Mouse (Mus musculus) cerebellum, adult 2 months (tissue): ENCODE data around the gene Mrpl23. TPM values are rescaled to one million over a fixed set of nuclear protein-coding genes. Genes with fewer than 3 reads are reported as not detected.

Experiments used
- DNase-seq, 2 experiments: peaks; one replicate each; pipeline ENCODE4 v3.0.0; 2021
- H3K27ac ChIP-seq: fragments of 200-500 bp; 2 replicates; pipeline ENCODE4 v1.5.1; 2012; ENCODE audit warnings: low read length, control low read depth, inconsistent platforms; ENCODE audit not compliant: insufficient read depth
- H3K27me3 ChIP-seq: fragments of 200-500 bp; 2 replicates; pipeline ENCODE4 v1.6.1; 2012; ENCODE audit warnings: inconsistent platforms, mild to moderate bottlenecking, low read length, moderate library complexity; ENCODE audit not compliant: control insufficient read depth, insufficient read depth
- H3K4me1 ChIP-seq: fragments of 200-500 bp; 2 replicates; pipeline ENCODE4 v1.6.1; 2011; ENCODE audit warnings: low read length; ENCODE audit not compliant: control insufficient read depth, insufficient read depth
- H3K4me3 ChIP-seq: fragments of 200-500 bp; replicated peaks from 2 replicates; pipeline ENCODE3; 2011; ENCODE audit warnings: mild to moderate bottlenecking, low read depth, low read length, control low read depth; ENCODE audit not compliant: insufficient read depth
- CTCF ChIP-seq: fragments of 200-500 bp; IDR thresholded peaks from 2 replicates; pipeline ENCODE4 v1.5.1; 2011; ENCODE audit warnings: low read depth, mild to moderate bottlenecking, control low read depth, low read length, moderate library complexity, borderline replicate concordance; ENCODE audit not compliant: insufficient read depth
- POLR2A ChIP-seq: fragments of 200-500 bp; IDR thresholded peaks from 2 replicates; pipeline ENCODE4 v1.6.1; 2011; ENCODE audit warnings: low read length, control low read depth, borderline replicate concordance; ENCODE audit not compliant: insufficient read depth
- WGBS: fragments of 180-500 bp; shearing (Covaris S2); methylation state at CpG from one replicate; pipeline ENCODE4 v1.1.7; 2018; 5-methylcytosine and 5-hydroxymethylcytosine counted together
- polyA plus RNA-seq: library from polyadenylated mRNA; depleted of rRNA; stranded (reverse); fragments of >200 nt; gene quantifications from 2 replicates; pipeline ENCODE4 v1.2.3, GENCODE M21; 2012

Gene Mrpl23
- polyA plus RNA-seq, 1 experiment: 87.2 TPM

DNA sequence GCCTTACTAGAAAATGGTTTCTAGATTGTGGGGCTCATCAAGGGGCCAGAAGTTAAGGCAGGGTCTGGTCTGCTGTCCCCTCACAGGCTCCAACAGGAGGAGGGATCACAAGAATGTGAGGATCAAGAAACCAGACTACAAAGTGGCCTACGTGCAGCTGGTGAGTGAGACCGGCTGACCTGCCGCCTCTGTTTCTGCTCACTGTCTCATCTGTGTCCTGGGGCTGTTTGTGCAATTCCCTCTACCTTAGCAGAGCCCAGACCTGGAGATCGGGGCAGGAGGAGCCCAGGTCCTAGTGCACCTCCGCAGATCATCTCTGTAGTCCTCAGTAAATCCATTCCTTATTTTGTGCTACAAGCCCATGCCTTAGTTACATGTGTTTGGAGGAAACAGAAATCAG lies 4.7 kb downstream of the Mrpl23 start:
- TF ChIP-seq CTCF (no peak), POLR2A (no peak)
- no peaks in the 10 kb centered on the region for H3K27me3 ChIP-seq
- WGBS: 86% methylated on average over 5 of the region's 5 CpGs
- no peak overlapping the region for H3K27ac ChIP-seq
- peaks cover 10% of the 10 kb centered on the region for H3K4me1 ChIP-seq
- DNase-seq: peak in 1 of 2 experiments; percentile 19
- no peak overlapping the region for H3K4me3 ChIP-seq

DNA sequence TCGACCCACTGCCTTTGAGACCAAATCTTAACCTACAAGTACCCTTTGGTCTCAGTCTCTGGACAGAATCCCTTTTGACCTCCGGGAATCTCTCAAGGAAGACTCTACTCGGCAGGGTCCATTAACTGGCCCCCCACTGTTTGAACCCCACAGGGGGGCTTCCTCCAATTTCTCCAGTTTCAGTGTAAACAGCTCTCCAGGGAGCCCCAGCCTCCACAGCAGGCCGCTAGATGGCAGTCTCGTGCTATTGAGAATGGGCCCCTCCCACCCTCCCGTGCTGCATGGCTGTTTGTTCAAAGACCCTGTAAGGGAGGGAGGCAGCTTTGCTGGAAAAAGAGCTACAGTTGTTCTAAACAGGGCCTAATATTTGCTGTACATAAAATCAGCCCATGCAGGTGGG lies 5.4 kb downstream of the Mrpl23 start:
- no peak overlapping the region for H3K27ac ChIP-seq
- no peak overlapping the region for H3K4me3 ChIP-seq
- TF ChIP-seq POLR2A (no peak), CTCF (peak; percentile 63; the same call in 1 of the 2 replicates)
- 14% methylated on average over 6 of the region's 6 CpGs for WGBS
- peak; percentile 54 to 76 for DNase-seq
- no peaks in the 10 kb centered on the region for H3K27me3 ChIP-seq
- H3K4me1 ChIP-seq: peaks cover 7% of the 10 kb centered on the region

DNA sequence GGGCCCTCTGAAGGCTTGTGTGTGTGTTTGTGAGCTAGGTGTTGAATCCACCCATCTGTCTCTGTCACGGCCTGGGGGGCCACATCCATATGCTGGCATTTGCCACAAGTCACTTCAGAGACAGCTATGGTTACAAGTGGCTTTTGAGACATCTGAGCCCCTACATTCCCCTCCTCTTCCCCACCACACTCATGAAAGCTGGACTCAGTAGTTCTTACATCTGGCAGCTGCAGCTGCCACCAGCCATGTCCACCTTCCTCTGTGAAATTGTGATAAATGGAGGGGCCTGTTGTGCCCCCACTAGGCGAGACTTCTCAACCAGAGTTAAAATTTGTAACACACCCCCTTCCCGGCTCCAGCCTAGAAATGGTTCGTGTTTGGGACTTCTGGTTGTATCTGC lies 5.8 kb downstream of the Mrpl23 start:
- Histone ChIP-seq H3K27me3 (no peaks in the 10 kb centered on the region), H3K4me3 (no peak overlapping the region), H3K27ac (no peak overlapping the region), H3K4me1 (peaks cover 7% of the 10 kb centered on the region)
- DNase-seq: no peak
- 65% methylated on average over 4 of the region's 4 CpGs for WGBS
- TF ChIP-seq CTCF (no peak), POLR2A (no peak)

DNA sequence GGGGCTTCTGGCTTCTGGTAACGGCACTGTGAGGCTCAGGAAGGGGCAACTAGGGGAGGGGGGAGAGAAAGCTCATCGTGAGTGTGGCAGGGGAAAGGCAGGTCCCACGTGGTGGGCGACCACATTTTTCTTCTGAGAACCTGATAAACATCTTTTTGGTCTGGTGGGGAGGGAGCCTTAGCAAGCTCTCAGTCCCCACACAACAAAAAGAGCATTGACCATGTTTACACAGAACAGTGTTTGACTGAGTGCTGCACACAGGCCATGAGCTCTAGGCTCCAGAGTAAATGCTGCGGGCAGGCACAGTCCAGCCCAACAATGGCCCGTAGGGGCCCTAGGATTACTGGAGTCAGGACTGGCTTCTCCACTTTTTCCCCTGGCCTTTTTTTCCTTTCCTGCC lies 6.3 kb downstream of the Mrpl23 start:
- no peak overlapping the region for H3K27ac ChIP-seq
- TF ChIP-seq POLR2A: no peak
- no peak for TF ChIP-seq CTCF
- DNase-seq: no peak
- H3K27me3 ChIP-seq: no peaks in the 10 kb centered on the region
- H3K4me1 ChIP-seq: peaks cover 7% of the 10 kb centered on the region
- 66% methylated on average over 6 of the region's 6 CpGs for WGBS
- no peak overlapping the region for H3K4me3 ChIP-seq

DNA sequence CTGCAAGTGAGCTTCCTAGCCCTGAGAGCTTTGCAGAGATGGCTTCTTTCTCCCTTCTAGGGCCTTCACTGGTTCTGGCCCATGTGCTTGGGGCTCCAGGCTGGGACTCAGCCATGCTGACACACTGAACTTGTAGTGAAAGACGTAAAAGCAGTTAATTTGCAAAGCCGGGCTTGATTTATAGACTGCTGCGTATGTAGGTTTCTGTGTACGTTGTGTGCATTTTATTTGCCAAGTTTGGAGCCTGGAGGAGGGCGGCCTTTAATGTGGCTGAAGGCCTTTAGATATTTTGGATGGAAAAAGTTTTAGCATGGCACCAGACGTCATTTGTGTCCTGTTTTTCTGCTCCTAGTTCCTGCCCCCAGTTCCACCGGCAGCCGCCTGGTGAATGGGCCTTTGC lies 7.3 kb downstream of the Mrpl23 start:
- no peak overlapping the region for H3K27ac ChIP-seq
- no peak for DNase-seq
- no peak overlapping the region for H3K4me3 ChIP-seq
- H3K4me1 ChIP-seq: peaks cover 3% of the 10 kb centered on the region; the same call in 1 of the 2 replicates
- WGBS: 79% methylated on average over 8 of the region's 8 CpGs
- no peaks in the 10 kb centered on the region for H3K27me3 ChIP-seq
- no peak for TF ChIP-seq CTCF
- no peak for TF ChIP-seq POLR2A

DNA sequence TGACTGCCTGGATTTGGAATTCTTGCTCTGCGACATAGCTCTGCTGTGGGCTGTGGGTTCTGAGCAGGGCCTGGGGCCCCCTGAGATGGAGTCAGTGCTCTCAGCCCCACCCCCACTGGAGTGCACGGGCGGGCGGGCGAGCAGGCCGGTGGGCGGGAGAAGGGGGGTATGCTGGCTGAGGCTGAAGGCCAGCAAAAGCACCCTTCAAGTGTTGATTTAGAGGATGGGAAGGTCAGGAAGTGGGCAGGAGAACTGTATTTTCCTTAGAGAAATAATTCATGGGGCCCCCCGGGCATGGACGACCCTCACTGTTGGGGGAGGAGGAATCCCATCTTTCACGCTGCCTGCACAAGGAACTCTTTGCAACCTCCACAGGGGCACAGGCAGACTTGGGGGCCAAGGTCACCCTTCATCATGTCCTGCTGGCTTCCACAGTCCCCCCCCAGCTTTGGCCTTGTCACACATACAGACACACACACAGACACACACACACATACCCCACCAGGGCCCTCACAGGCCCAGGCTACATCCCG lies 10.4 kb downstream of the Mrpl23 start:
- DNase-seq: no peak
- Histone ChIP-seq H3K27me3 (no peaks in the 10 kb centered on the region), H3K27ac (no peak overlapping the region), H3K4me3 (no peak overlapping the region), H3K4me1 (peaks cover 8% of the 10 kb centered on the region)
- TF ChIP-seq CTCF: no peak
- TF ChIP-seq POLR2A: no peak
- 65% methylated on average over 11 of the region's 11 CpGs for WGBS

DNA sequence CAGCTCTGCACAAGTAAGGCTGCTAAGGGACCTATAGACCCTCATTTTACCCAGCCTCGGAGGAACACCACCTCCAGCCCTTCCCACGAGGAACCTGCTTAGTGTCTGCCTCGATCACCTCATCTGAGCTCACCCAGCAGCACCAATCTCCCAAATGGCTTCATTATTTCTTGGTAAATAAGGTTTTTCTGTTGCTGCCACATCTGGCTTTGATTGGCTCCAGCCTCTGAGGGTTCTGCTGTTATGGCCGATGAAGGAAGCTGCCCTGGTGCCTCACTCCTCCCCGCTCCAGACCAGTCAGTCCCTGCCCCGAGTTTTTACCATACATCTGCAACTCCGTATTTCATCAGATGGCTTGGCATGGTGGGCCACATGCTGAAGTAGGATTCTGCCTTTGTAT lies 13.5 kb downstream of the Mrpl23 start:
- 90% methylated on average over 7 of the region's 7 CpGs for WGBS
- TF ChIP-seq POLR2A: no peak
- TF ChIP-seq CTCF: no peak
- no peaks in the 10 kb centered on the region for H3K27me3 ChIP-seq
- H3K4me3 ChIP-seq: no peak overlapping the region
- DNase-seq: no peak
- H3K27ac ChIP-seq: no peak overlapping the region
- H3K4me1 ChIP-seq: peaks cover 14% of the 10 kb centered on the region

DNA sequence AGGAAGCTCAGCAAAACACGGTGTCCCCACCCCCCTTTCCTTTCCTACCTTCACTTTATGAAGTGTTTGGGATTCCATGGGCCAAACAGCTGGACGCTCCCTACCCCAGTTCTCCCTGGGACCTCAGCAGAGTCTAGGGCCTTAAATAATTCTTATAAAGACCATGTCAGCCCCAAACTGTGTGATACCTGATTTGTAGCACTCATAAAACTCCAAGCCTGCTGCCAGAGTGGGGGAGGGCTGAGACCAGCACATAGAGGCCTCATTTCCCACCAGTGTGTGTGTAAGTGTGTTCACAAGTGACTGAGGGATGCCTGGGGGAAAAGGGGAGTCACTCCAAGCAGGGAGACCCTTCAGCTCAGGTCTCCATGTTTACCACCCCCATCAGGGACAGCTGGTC lies 15.4 kb downstream of the Mrpl23 start:
- TF ChIP-seq POLR2A (no peak), CTCF (no peak)
- DNase-seq: no peak
- Histone ChIP-seq H3K27ac (no peak overlapping the region), H3K4me1 (peaks cover 14% of the 10 kb centered on the region), H3K27me3 (no peaks in the 10 kb centered on the region), H3K4me3 (no peak overlapping the region)
- WGBS: 89% methylated on average over 2 of the region's 2 CpGs

DNA sequence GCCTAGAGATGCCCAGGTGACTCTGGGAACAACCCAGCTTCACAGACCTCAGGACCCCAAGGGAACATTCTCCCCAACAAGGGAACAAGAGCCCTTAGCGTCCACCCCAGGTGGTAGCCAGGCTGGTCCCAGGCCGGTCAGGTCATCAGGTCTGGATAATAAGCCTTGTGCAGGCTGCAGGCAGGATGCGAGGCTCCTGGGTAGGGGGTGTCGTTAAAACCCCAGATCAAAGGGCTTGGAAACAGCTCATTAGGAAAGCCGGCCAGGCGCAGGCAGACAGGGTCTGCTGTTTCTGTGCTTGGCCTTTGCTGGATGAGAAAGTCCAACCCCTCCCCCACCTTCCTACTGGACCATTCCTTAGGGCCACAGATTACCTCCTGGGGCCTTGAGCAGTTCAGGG lies 16.2 kb downstream of the Mrpl23 start:
- DNase-seq: no peak
- no peaks in the 10 kb centered on the region for H3K27me3 ChIP-seq
- TF ChIP-seq POLR2A: no peak
- TF ChIP-seq CTCF: no peak
- H3K4me1 ChIP-seq: peaks cover 15% of the 10 kb centered on the region
- WGBS: 80% methylated on average over 6 of the region's 6 CpGs
- H3K4me3 ChIP-seq: no peak overlapping the region
- H3K27ac ChIP-seq: no peak overlapping the region
